Mouse (Mus musculus) C2C12 (cell line): Measurements from ENCODE around the gene Kng2.
"Not testable (repeated sequence)": the region's sequence is repeated elsewhere in the genome, so short reads cannot be mapped to it uniquely, and the experiment has no call there.

Source experiments
- CEBPB ChIP-seq: IDR thresholded peaks from one replicate; pipeline ENCODE4 v1.6.1; 2011; ENCODE audit warnings: low read depth, mild to moderate bottlenecking, control low read depth, moderate library complexity
- CTCF ChIP-seq: IDR thresholded peaks from one replicate; pipeline ENCODE4 v1.5.1; 2011; ENCODE audit not compliant: control insufficient read depth, insufficient read depth, insufficient read length
- MYOD1 ChIP-seq: IDR thresholded peaks from one replicate; pipeline ENCODE4 v1.6.1; 2011; ENCODE audit warnings: low read depth; ENCODE audit not compliant: control insufficient read depth, insufficient read length
- MYOG ChIP-seq: IDR thresholded peaks from one replicate; pipeline ENCODE4 v1.6.1; 2011; ENCODE audit not compliant: control insufficient read depth, insufficient read length; ENCODE audit errors: extremely low read depth
- USF1 ChIP-seq: IDR thresholded peaks from one replicate; pipeline ENCODE4 v1.6.1; 2011; ENCODE audit warnings: low read depth, mild to moderate bottlenecking, control low read depth, moderate library complexity

GRCm38 (mm10) chr16:22996951-22997350, 32.3 kb downstream of the Kng2 start:
- not testable (repeated sequence) for TF ChIP-seq CTCF, USF1, MYOD1, MYOG, CEBPB
